Mouse (Mus musculus): ENCODE results near the gene Ankrd61. TPM values are rescaled to one million over a fixed set of nuclear protein-coding genes. Genes with fewer than 3 reads are reported as not detected.

The Ankrd61 gene
- 166 TPM for polyA plus RNA-seq (2014; fragmentation: Illumina TruSeq; extraction: RNeasy Lipid Tissue Mini Kit (QIAGEN cat#74804); ENCODE audit: low read depth, low replicate concordance)

GRCm38 (mm10) chr5:143897635-143898330 is at the start of gene Ankrd61:
Gene Ankrd61 (minus strand): TSS chr5:143897685.

GRCm38 (mm10) chr5:143932831-143933230 is 35.3 kb upstream of the Ankrd61 start, which contains the start of gene Rsph10b:
Gene Rsph10b (plus strand): TSS chr5:143933035.

GRCm38 (mm10) chr5:143927875-143928274 is 30.4 kb upstream of the Ankrd61 start, which contains the start of gene Gm42421:
Gene Gm42421 (plus strand): TSS chr5:143928175.

GRCm38 (mm10) chr5:143909417-143910400 is 12.2 kb upstream of the Ankrd61 start, which contains the start of the genes Aimp2 and Pms2:
Gene Aimp2 (minus strand): TSS chr5:143909847.
Gene Pms2 (plus strand): TSS chr5:143909964.

Other genes starting within 250 kb of the Ankrd61 start
- 62.0 TPM for gene Usp42, start 165.4 kb downstream of the Ankrd61 start, polyA plus RNA-seq (2014; fragmentation: Illumina TruSeq; extraction: RNeasy Lipid Tissue Mini Kit (QIAGEN cat#74804); ENCODE audit: low read depth, low replicate concordance)
- gene Eif2ak1, start 79.9 kb downstream of the Ankrd61 start, polyA plus RNA-seq (2014; fragmentation: Illumina TruSeq; extraction: RNeasy Lipid Tissue Mini Kit (QIAGEN cat#74804); ENCODE audit: low read depth, low replicate concordance) = 32.8 TPM
- gene Aimp2, start 12.2 kb upstream of the Ankrd61 start, polyA plus RNA-seq (2014; fragmentation: Illumina TruSeq; extraction: RNeasy Lipid Tissue Mini Kit (QIAGEN cat#74804); ENCODE audit: low read depth, low replicate concordance) = 11.7 TPM
- gene Pms2, start 12.3 kb upstream of the Ankrd61 start, polyA plus RNA-seq (2014; fragmentation: Illumina TruSeq; extraction: RNeasy Lipid Tissue Mini Kit (QIAGEN cat#74804); ENCODE audit: low read depth, low replicate concordance) = 11.5 TPM
- 6.0 TPM for gene Gm42421, start 30.5 kb upstream of the Ankrd61 start, polyA plus RNA-seq (2014; fragmentation: Illumina TruSeq; extraction: RNeasy Lipid Tissue Mini Kit (QIAGEN cat#74804); ENCODE audit: low read depth, low replicate concordance)
- gene Rsph10b, start 35.4 kb upstream of the Ankrd61 start, polyA plus RNA-seq (2014; fragmentation: Illumina TruSeq; extraction: RNeasy Lipid Tissue Mini Kit (QIAGEN cat#74804); ENCODE audit: low read depth, low replicate concordance) = 111 TPM
- 131 TPM for gene Ccz1, start 117.2 kb upstream of the Ankrd61 start, polyA plus RNA-seq (2014; fragmentation: Illumina TruSeq; extraction: RNeasy Lipid Tissue Mini Kit (QIAGEN cat#74804); ENCODE audit: low read depth, low replicate concordance)
- gene Ocm, start 129.0 kb upstream of the Ankrd61 start, polyA plus RNA-seq (2014; fragmentation: Illumina TruSeq; extraction: RNeasy Lipid Tissue Mini Kit (QIAGEN cat#74804); ENCODE audit: low read depth, low replicate concordance) = not detected
- gene Lmtk2, start 202.8 kb upstream of the Ankrd61 start, polyA plus RNA-seq (2014; fragmentation: Illumina TruSeq; extraction: RNeasy Lipid Tissue Mini Kit (QIAGEN cat#74804); ENCODE audit: low read depth, low replicate concordance) = 6.8 TPM

Measured in testis, adult 10 weeks (tissue).